In genomic region chr16:21946761-21947715, GRCm38 (mm10) we compare ENCODE assay signal across 7 mouse cellular contexts. TPM values are rescaled to one million over a fixed set of nuclear protein-coding genes. Genes with fewer than 3 reads are reported as not detected.
A peak's percentile ranks its signal among the peaks of the same experiment; 100 is the strongest.
DNase-seq lines count a peak whose midpoint lies in the region; ATAC-seq lines count a peak whose summit lies in the region.

Tmem41a (minus strand) TSS chr16:21947552.

- H3K9ac ChIP-seq in embryonic facial prominence, embryonic 11.5 days (replicated peaks; ENCODE audit: low read length), result peak within 1 kb of the TSS; percentile 56
- H3K9ac ChIP-seq in midbrain, embryonic 13.5 days (replicated peaks), result peak within 1 kb of the TSS; percentile 80

- 2% methylated on average over 58 of the region's 63 CpGs for WGBS in embryonic facial prominence, embryonic 11.5 days
- WGBS in limb, embryonic 10.5 days, result 3% methylated on average over 63 of the region's 63 CpGs
- 1% methylated on average over 63 of the region's 63 CpGs for WGBS in midbrain, embryonic 13.5 days

- H3K4me1 ChIP-seq in embryonic facial prominence, embryonic 11.5 days (ENCODE audit: control insufficient read depth, insufficient read depth, low read length), result no peaks in the 10 kb centered on the region
- H3K4me1 ChIP-seq in limb, embryonic 10.5 days, result peaks cover 23% of the 10 kb centered on the region
- peaks cover 13% of the 10 kb centered on the region for H3K4me1 ChIP-seq in midbrain, embryonic 13.5 days (replicated peaks)

- peak; percentile 93 for ATAC-seq in embryonic facial prominence, embryonic 11.5 days (replicated peaks; ENCODE audit: insufficient number of reproducible peaks, low FRiP score, low TSS enrichment, low read depth)
- ATAC-seq in granulocyte monocyte progenitor cell, adult 5-6 weeks (replicated peaks; ENCODE audit: poor library complexity, severe bottlenecking), result peak; percentile 97
- peak; percentile 97 for ATAC-seq in midbrain, embryonic 13.5 days

- H3K27me3 ChIP-seq in embryonic facial prominence, embryonic 11.5 days (ENCODE audit: control insufficient read depth, insufficient read depth, low read length), result no peaks in the 10 kb centered on the region
- 0 out of 2 replicates have a peak, but pooled peaks cover 8% of the 10 kb centered on the region for H3K27me3 ChIP-seq in limb, embryonic 10.5 days (ENCODE audit: low read depth, poor library complexity, severe bottlenecking)
- H3K27me3 ChIP-seq in midbrain, embryonic 13.5 days, result no peaks in the 10 kb centered on the region

- H3K27ac ChIP-seq in embryonic facial prominence, embryonic 11.5 days (replicated peaks; ENCODE audit: low read depth, low read length), result no peak within 1 kb of the TSS
- peak within 1 kb of the TSS; percentile 91 for H3K27ac ChIP-seq in limb, embryonic 10.5 days
- peak within 1 kb of the TSS; percentile 64 for H3K27ac ChIP-seq in midbrain, embryonic 13.5 days

- H3K4me3 ChIP-seq in embryonic facial prominence, embryonic 11.5 days (ENCODE audit: low read depth, low read length), result peak within 1 kb of the TSS; percentile 49
- peak within 1 kb of the TSS; percentile 82 for H3K4me3 ChIP-seq in limb, embryonic 10.5 days
- peak within 1 kb of the TSS; percentile 71 for H3K4me3 ChIP-seq in midbrain, embryonic 13.5 days (replicated peaks)

- no peaks in the 10 kb centered on the region for H3K9me3 ChIP-seq in embryonic facial prominence, embryonic 11.5 days (replicated peaks; ENCODE audit: control insufficient read depth, low read length)
- H3K9me3 ChIP-seq in limb, embryonic 10.5 days (replicated peaks), result no peaks in the 10 kb centered on the region
- no peaks in the 10 kb centered on the region for H3K9me3 ChIP-seq in midbrain, embryonic 13.5 days

- no peaks in the 10 kb centered on the region for H3K36me3 ChIP-seq in embryonic facial prominence, embryonic 11.5 days (replicated peaks; ENCODE audit: control insufficient read depth, insufficient read depth, low read depth, low read length)
- H3K36me3 ChIP-seq in limb, embryonic 10.5 days, result peaks cover 9% of the 10 kb centered on the region
- H3K36me3 ChIP-seq in midbrain, embryonic 13.5 days, result no peaks in the 10 kb centered on the region

- DNase-seq in adrenal gland, postnatal 14 days, result peak; percentile 93
- peak; percentile 91 for DNase-seq in embryonic facial prominence, embryonic 11.5 days (ENCODE audit: low spot score)
- peak; percentile 89 for DNase-seq in kidney, adult 11 months
- DNase-seq in limb, embryonic 10.5 days (ENCODE audit: low spot score), result peak; percentile 92
- peak; percentile 85 for DNase-seq in spleen, adult 12 weeks (ENCODE audit: low spot score)

- H3K4me2 ChIP-seq in embryonic facial prominence, embryonic 11.5 days (ENCODE audit: low read depth, low read length), result peak within 1 kb of the TSS; percentile 48
- H3K4me2 ChIP-seq in midbrain, embryonic 13.5 days (replicated peaks), result peak within 1 kb of the TSS; percentile 76

RNA-seq across cellular contexts. Expression of gene Tmem41a, which starts in this region (rescaled TPM):
- 16.7 and 21.1 TPM in 2 replicates for total RNA-seq in adrenal gland, postnatal 14 days (2021)
- polyA plus RNA-seq in embryonic facial prominence, embryonic 11.5 days (2014; fragmentation: Nextera tagmentation; extraction: Ambion mirVana), result 37.5 and 38.3 TPM in 2 replicates
- 22.0 and 24.7 TPM in 2 replicates for total RNA-seq in granulocyte monocyte progenitor cell, adult 5-6 weeks (2014; fragmentation: Nextera tagmentation)
- total RNA-seq in granulocyte monocyte progenitor cell, adult 5-6 weeks (2017), result 9.7 and 11.0 TPM in 2 replicates
- polyA plus RNA-seq in limb, embryonic 10.5 days (2016; fragmentation: Nextera tagmentation; extraction: Ambion mirVana), result 49.4 and 56.7 TPM in 2 replicates
- 28.3 and 28.9 TPM in 2 replicates for polyA plus RNA-seq in midbrain, embryonic 13.5 days (2015; fragmentation: Nextera tagmentation; extraction: Ambion mirVana)
